Mouse (Mus musculus) ES-E14 (cell line): ENCODE measurements around the gene Cyp4f15.
A peak's percentile ranks its signal among the peaks of the same experiment; 100 is the strongest.

Source experiments
- HCFC1 ChIP-seq: IDR thresholded peaks from 2 replicates; pipeline ENCODE4 v1.6.1; 2012; ENCODE audit warnings: low read length, inconsistent platforms, borderline replicate concordance; ENCODE audit not compliant: insufficient read depth
- MAFK ChIP-seq: IDR thresholded peaks from 2 replicates; pipeline ENCODE4 v1.6.1; 2014; ENCODE audit warnings: mild to moderate bottlenecking, low read depth, low read length, inconsistent platforms; ENCODE audit not compliant: insufficient read depth
- ZC3H11A ChIP-seq: IDR thresholded peaks from 2 replicates; pipeline ENCODE4 v1.6.1; 2012; ENCODE audit warnings: low read depth, mild to moderate bottlenecking, inconsistent platforms, low read length, borderline replicate concordance
- ZNF384 ChIP-seq: IDR thresholded peaks from 2 replicates; pipeline ENCODE4 v1.6.1; 2012; ENCODE audit warnings: low read depth, low read length, inconsistent platforms

DNA sequence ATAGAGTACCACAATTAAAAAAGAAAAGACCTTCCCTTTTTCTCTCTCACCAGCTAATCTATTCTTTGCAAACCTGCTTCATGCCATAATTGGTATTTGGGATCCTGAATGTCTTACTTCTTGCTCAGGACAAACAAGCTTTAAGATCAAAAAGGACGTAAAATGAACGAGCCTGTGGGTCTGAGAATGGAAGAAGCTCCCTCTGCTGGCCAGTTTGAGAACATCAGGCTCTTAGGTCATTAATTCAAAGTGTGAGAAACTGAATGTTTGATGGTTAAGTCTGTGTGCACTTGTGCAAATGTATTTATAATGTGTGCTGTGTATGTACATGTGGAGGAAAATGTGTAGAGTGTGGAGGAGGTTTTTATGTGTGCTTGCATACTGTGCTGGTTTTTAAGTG is 5.0 kb upstream of the Cyp4f15 start:
- TF ChIP-seq MAFK: no peak
- no peak for TF ChIP-seq ZNF384
- TF ChIP-seq ZC3H11A: peak; percentile 31
- TF ChIP-seq HCFC1: no peak
